Mouse (Mus musculus) MEL (cell line): ENCODE measurements at regions not wholly inside any gene's neighbourhood (a gene's known extent, or its start where the extent isn't known, plus 50 kb on each side); places are given as distances from the start of the nearest gene placed in this dataset.

Experiments used
- DNase-seq: peaks from one replicate; pipeline ENCODE4 v3.0.0; 2011; ENCODE audit warnings: low read depth, low spot score
- H3K27ac ChIP-seq: 2 replicates; pipeline ENCODE4 v1.5.1; 2012; ENCODE audit warnings: low read depth, mild to moderate bottlenecking, control low read depth, low read length, moderate library complexity; ENCODE audit not compliant: control insufficient read depth
- H3K27me3 ChIP-seq, 2 experiments: fragments of 150-350 bp in 1 of 2; sonication (generic) in 1 of 2; 2 replicates each; pipeline ENCODE4 v1.6.1; 2012; ENCODE audit warnings: low read length in 2 of 2, mild to moderate bottlenecking in 2 of 2, improper control_type of control experiment in 1 of 2, moderate library complexity in 1 of 2; ENCODE audit not compliant: insufficient read depth in 2 of 2, control insufficient read depth in 1 of 2
- H3K36me3 ChIP-seq, 2 experiments: 2 replicates each; pipeline ENCODE4 v1.6.1; 2012 to 2014; ENCODE audit warnings: low read length in 2 of 2, improper control_type of control experiment in 1 of 2, inconsistent platforms in 1 of 2, mild to moderate bottlenecking in 1 of 2; ENCODE audit not compliant: insufficient read depth in 2 of 2, control insufficient read depth in 1 of 2
- H3K4me1 ChIP-seq, 2 experiments: fragments of 150-350 bp in 1 of 2; sonication (generic) in 1 of 2; 2 replicates each; pipeline ENCODE4 v1.6.1; 2012; ENCODE audit warnings: low read length in 2 of 2, improper control_type of control experiment in 1 of 2, mild to moderate bottlenecking in 1 of 2; ENCODE audit not compliant: insufficient read depth in 2 of 2, control insufficient read depth in 1 of 2
- H3K4me3 ChIP-seq, 2 experiments: fragments of 150-350 bp in 1 of 2; sonication (generic) in 1 of 2; 2 replicates each; pipeline ENCODE4 v1.5.1; 2012; ENCODE audit warnings: low read depth in 2 of 2, low read length in 2 of 2, mild to moderate bottlenecking in 2 of 2, moderate library complexity in 2 of 2, control low read depth in 1 of 2, improper control_type of control experiment in 1 of 2; ENCODE audit not compliant: control insufficient read depth in 1 of 2, insufficient read depth in 1 of 2
- H3K79me2 ChIP-seq: 2 replicates; pipeline ENCODE4 v1.6.1; 2012; ENCODE audit warnings: mild to moderate bottlenecking, low read length, moderate library complexity; ENCODE audit not compliant: control insufficient read depth, poor library complexity, insufficient read depth
- H3K9ac ChIP-seq: 2 replicates; pipeline ENCODE4 v1.6.1; 2012; ENCODE audit warnings: low read depth, mild to moderate bottlenecking, control low read depth, low read length, moderate library complexity; ENCODE audit not compliant: control insufficient read depth, poor library complexity, severe bottlenecking
- H3K9me3 ChIP-seq: fragments of 150-350 bp; sonication (generic); replicated peaks from 2 replicates; pipeline ENCODE4 v1.6.1; 2012; ENCODE audit warnings: mild to moderate bottlenecking, low read length, improper control_type of control experiment, moderate library complexity; ENCODE audit not compliant: insufficient read depth
- BHLHE40 ChIP-seq: IDR thresholded peaks from 2 replicates; pipeline ENCODE4 v1.6.1; 2012; ENCODE audit warnings: low read depth, mild to moderate bottlenecking, inconsistent platforms, low read length, improper control_type of control experiment, borderline replicate concordance
- CHD1 ChIP-seq: IDR thresholded peaks from 2 replicates; pipeline ENCODE4 v1.6.1; 2012; ENCODE audit warnings: low read depth, mild to moderate bottlenecking, inconsistent platforms, low read length, improper control_type of control experiment
- CTCF ChIP-seq, 3 experiments: IDR thresholded peaks in 2 of 3; conservative IDR thresholded peaks in 1 of 3; 2 replicates each; pipeline ENCODE4 v1.5.1; 2011 to 2012; ENCODE audit warnings: low read length in 3 of 3, low read depth in 2 of 3, mild to moderate bottlenecking in 2 of 3, improper control_type of control experiment in 1 of 3, inconsistent platforms in 1 of 3, mixed read lengths in 1 of 3, moderate library complexity in 1 of 3; ENCODE audit not compliant: control insufficient read depth in 1 of 3, insufficient read depth in 1 of 3, poor library complexity in 1 of 3, severe bottlenecking in 1 of 3
- E2F4 ChIP-seq: IDR thresholded peaks from 2 replicates; pipeline ENCODE4 v1.6.1; 2011; ENCODE audit warnings: low read depth, low read length, improper control_type of control experiment, borderline replicate concordance
- EP300 ChIP-seq, 2 experiments: IDR thresholded peaks; 2 replicates each; pipeline ENCODE4 v1.6.1; 2011; ENCODE audit warnings: improper control_type of control experiment in 2 of 2, low read length in 2 of 2, low read depth in 1 of 2, mild to moderate bottlenecking in 1 of 2
- ETS1 ChIP-seq: IDR thresholded peaks from 2 replicates; pipeline ENCODE4 v1.6.1; 2012; ENCODE audit warnings: low read depth, mild to moderate bottlenecking, inconsistent platforms, low read length, improper control_type of control experiment, moderate library complexity
- GABPA ChIP-seq: IDR thresholded peaks from 2 replicates; pipeline ENCODE4 v1.6.1; 2012; ENCODE audit warnings: low read depth, mild to moderate bottlenecking, inconsistent platforms, low read length, improper control_type of control experiment, moderate library complexity
- GATA1 ChIP-seq: IDR thresholded peaks from 2 replicates; pipeline ENCODE4 v1.6.1; 2011; ENCODE audit warnings: low read depth, low read length, improper control_type of control experiment
- HCFC1 ChIP-seq: IDR thresholded peaks from 2 replicates; pipeline ENCODE4 v1.6.1; 2012; ENCODE audit warnings: low read depth, mild to moderate bottlenecking, inconsistent platforms, low read length, improper control_type of control experiment, moderate library complexity
- JUND ChIP-seq: IDR thresholded peaks from 2 replicates; pipeline ENCODE4 v1.6.1; 2011; ENCODE audit warnings: low read depth, mild to moderate bottlenecking, improper control_type of control experiment, low read length
- KAT2A ChIP-seq: conservative IDR thresholded peaks from 2 replicates; pipeline ENCODE4 v1.6.1; 2012; ENCODE audit warnings: low read depth, low read length, improper control_type of control experiment, inconsistent platforms
- MAFK ChIP-seq: IDR thresholded peaks from 2 replicates; pipeline ENCODE4 v1.6.1; 2011; ENCODE audit warnings: low read depth, mild to moderate bottlenecking, low read length, improper control_type of control experiment, borderline replicate concordance
- MAX ChIP-seq: IDR thresholded peaks from 2 replicates; pipeline ENCODE4 v1.6.1; 2011; ENCODE audit warnings: low read length, improper control_type of control experiment
- MEF2A ChIP-seq: IDR thresholded peaks from 2 replicates; pipeline ENCODE4 v1.6.1; 2014; ENCODE audit warnings: low read depth, mild to moderate bottlenecking, inconsistent platforms, low read length, improper control_type of control experiment; ENCODE audit not compliant: poor library complexity, insufficient replicate concordance, severe bottlenecking; ENCODE audit errors: extremely low read depth
- MYB ChIP-seq: IDR thresholded peaks from 2 replicates; pipeline ENCODE4 v1.6.1; 2011; ENCODE audit warnings: mild to moderate bottlenecking, low read depth, low read length, improper control_type of control experiment
- NELFE ChIP-seq: IDR thresholded peaks from 2 replicates; pipeline ENCODE4 v1.6.1; 2011; ENCODE audit warnings: low read depth, low read length, improper control_type of control experiment
- NRF1 ChIP-seq: IDR thresholded peaks from 2 replicates; pipeline ENCODE4 v1.6.1; 2014; ENCODE audit warnings: low read depth, mild to moderate bottlenecking, inconsistent platforms, low read length, improper control_type of control experiment, moderate library complexity; ENCODE audit not compliant: poor library complexity, insufficient read depth, severe bottlenecking
- POLR2A ChIP-seq, 2 experiments: IDR thresholded peaks; 2 replicates each; pipeline ENCODE4 v1.6.1; 2011 to 2012; ENCODE audit warnings: low read length in 2 of 2, mild to moderate bottlenecking in 2 of 2, control low read depth in 1 of 2, improper control_type of control experiment in 1 of 2, low read depth in 1 of 2, moderate library complexity in 1 of 2; ENCODE audit not compliant: control insufficient read depth in 1 of 2, insufficient read depth in 1 of 2, poor library complexity in 1 of 2
- POLR2AphosphoS2 ChIP-seq: IDR thresholded peaks from 2 replicates; pipeline ENCODE4 v1.6.1; 2011; ENCODE audit warnings: low read length, improper control_type of control experiment
- POLR2AphosphoS5 ChIP-seq: IDR thresholded peaks from 2 replicates; pipeline ENCODE4 v1.6.1; 2012; ENCODE audit warnings: low read depth, borderline replicate concordance, mild to moderate bottlenecking, inconsistent platforms, low read length, moderate library complexity, mixed read lengths
- RAD21 ChIP-seq: IDR thresholded peaks from 2 replicates; pipeline ENCODE4 v1.6.1; 2011; ENCODE audit warnings: mild to moderate bottlenecking, low read depth, low read length, improper control_type of control experiment
- SIN3A ChIP-seq: IDR thresholded peaks from 2 replicates; pipeline ENCODE4 v1.6.1; 2012; ENCODE audit warnings: low read length, improper control_type of control experiment, inconsistent platforms
- SMC3 ChIP-seq: IDR thresholded peaks from 2 replicates; pipeline ENCODE4 v1.6.1; 2011; ENCODE audit warnings: low read depth, low read length, improper control_type of control experiment
- TBP ChIP-seq: IDR thresholded peaks from 2 replicates; pipeline ENCODE4 v1.8.0; 2011; ENCODE audit warnings: low read depth, low read length, improper control_type of control experiment
- UBTF ChIP-seq: IDR thresholded peaks from 2 replicates; pipeline ENCODE4 v1.6.1; 2012; ENCODE audit warnings: low read depth, mild to moderate bottlenecking, inconsistent platforms, low read length, improper control_type of control experiment, moderate library complexity, borderline replicate concordance; ENCODE audit not compliant: insufficient read depth
- USF1 ChIP-seq: IDR thresholded peaks from 2 replicates; pipeline ENCODE4 v1.6.1; 2014; ENCODE audit warnings: low read depth, mild to moderate bottlenecking, inconsistent platforms, low read length, improper control_type of control experiment, moderate library complexity
- USF2 ChIP-seq, 2 experiments: IDR thresholded peaks; 2 replicates each; pipeline ENCODE4 v1.6.1; 2011 to 2012; ENCODE audit warnings: improper control_type of control experiment in 2 of 2, low read length in 2 of 2, borderline replicate concordance in 1 of 2, inconsistent platforms in 1 of 2, low read depth in 1 of 2, mild to moderate bottlenecking in 1 of 2; ENCODE audit not compliant: insufficient read depth in 1 of 2
- ZC3H11A ChIP-seq: IDR thresholded peaks from 2 replicates; pipeline ENCODE4 v1.6.1; 2012; ENCODE audit warnings: low read depth, mild to moderate bottlenecking, inconsistent platforms, low read length, improper control_type of control experiment
- ZMIZ1 ChIP-seq: IDR thresholded peaks from 2 replicates; pipeline ENCODE4 v1.6.1; 2012; ENCODE audit warnings: low read depth, mild to moderate bottlenecking, inconsistent platforms, low read length, improper control_type of control experiment, moderate library complexity
- ZNF384 ChIP-seq: IDR thresholded peaks from 2 replicates; pipeline ENCODE4 v1.6.1; 2012; ENCODE audit warnings: low read depth, mild to moderate bottlenecking, inconsistent platforms, low read length, improper control_type of control experiment

DNA sequence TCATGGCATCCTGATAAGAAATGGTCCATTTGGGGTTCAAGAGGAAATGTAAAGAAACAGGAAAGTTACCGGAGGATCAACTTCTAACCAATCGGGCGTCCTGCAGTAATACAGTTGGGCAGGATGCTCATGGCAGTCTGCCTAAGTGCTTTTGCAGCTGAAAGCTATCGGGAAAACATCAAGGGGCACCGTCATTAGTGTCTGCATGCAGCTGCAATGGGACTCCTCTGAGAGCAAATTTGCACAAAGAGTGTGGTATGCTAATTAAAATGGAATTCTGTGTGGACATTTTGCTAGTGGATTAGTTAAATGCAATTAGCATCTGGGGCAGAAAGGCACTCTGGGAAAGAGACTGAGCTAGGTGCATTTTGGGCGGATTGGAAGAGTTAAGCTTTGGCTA lies 160.3 kb downstream of the Utp18 start:
- no peak for TF ChIP-seq NRF1
- TF ChIP-seq JUND: no peak
- TF ChIP-seq EP300 (IDR thresholded peaks at IDR 0.05; ENCODE audit: low read depth in 1 of 2, low read length in 2 of 2): no peak
- no peak for TF ChIP-seq CTCF (IDR thresholded peaks at IDR 0.05 in 2 of 3, conservative IDR thresholded peaks at IDR 0.05 in 1 of 3; ENCODE audit: control insufficient read depth in 1 of 3, insufficient read depth in 1 of 3, low read depth in 2 of 3, low read length in 3 of 3, poor library complexity in 1 of 3, severe bottlenecking in 1 of 3)
- no peak for TF ChIP-seq CHD1
- no peak for TF ChIP-seq TBP
- TF ChIP-seq ZNF384: no peak
- TF ChIP-seq UBTF: no peak
- no peak for TF ChIP-seq MEF2A
- no peak for TF ChIP-seq RAD21
- no peak for TF ChIP-seq POLR2AphosphoS2
- no peak for TF ChIP-seq USF2 (IDR thresholded peaks at IDR 0.05; ENCODE audit: borderline replicate concordance in 1 of 2, insufficient read depth in 1 of 2, low read depth in 1 of 2, low read length in 2 of 2)
- no peak for TF ChIP-seq KAT2A
- no peak for TF ChIP-seq ZMIZ1
- TF ChIP-seq MAFK: no peak
- no peak for TF ChIP-seq SMC3
- TF ChIP-seq NELFE: no peak
- no peak for TF ChIP-seq HCFC1
- no peak for TF ChIP-seq BHLHE40
- TF ChIP-seq MYB: no peak
- H3K27ac ChIP-seq: no peak overlapping the region
- H3K4me1 ChIP-seq: no peaks in the 10 kb centered on the region
- H3K9ac ChIP-seq: no peak overlapping the region
- no peaks in the 10 kb centered on the region for H3K9me3 ChIP-seq
- H3K36me3 ChIP-seq: no peaks in the 10 kb centered on the region
- H3K79me2 ChIP-seq: no peaks in the 10 kb centered on the region
- H3K4me3 ChIP-seq: no peak overlapping the region
- DNase-seq: no peak
- no peaks in the 10 kb centered on the region for H3K27me3 ChIP-seq

DNA sequence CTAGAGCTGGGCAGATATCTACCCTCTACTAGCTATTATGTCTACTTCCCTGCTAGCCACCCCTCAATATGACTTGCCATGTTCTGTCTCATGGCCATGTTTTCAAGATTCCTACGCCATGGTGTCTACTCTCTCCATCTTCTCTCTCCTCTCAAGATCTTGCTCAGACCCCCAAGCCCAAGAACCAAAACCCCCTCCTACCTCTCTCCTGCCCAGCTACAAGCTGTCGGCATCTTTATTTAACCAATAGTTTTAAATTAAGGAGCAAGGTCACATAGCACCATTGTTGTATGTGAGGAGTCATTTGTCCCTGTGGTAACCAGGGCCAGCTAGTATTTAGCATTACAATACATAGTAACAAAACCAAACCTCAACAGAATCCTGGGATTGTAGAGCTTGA lies 166.4 kb downstream of the Utp18 start:
- DNase-seq: no peak

More for the DNA sequence above, 166.4 kb downstream of the Utp18 start:
- no peaks in the 10 kb centered on the region for H3K36me3 ChIP-seq
- H3K27me3 ChIP-seq: no peaks in the 10 kb centered on the region
- no peak overlapping the region for H3K4me3 ChIP-seq
- no peak overlapping the region for H3K9ac ChIP-seq
- H3K79me2 ChIP-seq: no peaks in the 10 kb centered on the region
- no peak overlapping the region for H3K27ac ChIP-seq
- TF ChIP-seq HCFC1: no peak
- no peak for TF ChIP-seq EP300 (IDR thresholded peaks at IDR 0.05; ENCODE audit: low read depth in 1 of 2, low read length in 2 of 2)
- TF ChIP-seq POLR2AphosphoS5: no peak
- no peak for TF ChIP-seq E2F4
- no peak for TF ChIP-seq MAX
- no peak for TF ChIP-seq ZC3H11A
- no peak for TF ChIP-seq GATA1
- no peak for TF ChIP-seq GABPA
- no peak for TF ChIP-seq ZMIZ1
- TF ChIP-seq ETS1: no peak
- TF ChIP-seq USF1: no peak
- TF ChIP-seq JUND: no peak
- no peak for TF ChIP-seq POLR2A (IDR thresholded peaks at IDR 0.05; ENCODE audit: control insufficient read depth in 1 of 2, insufficient read depth in 1 of 2, low read depth in 1 of 2, low read length in 2 of 2, poor library complexity in 1 of 2)
- TF ChIP-seq SIN3A: no peak
- TF ChIP-seq BHLHE40: no peak
- TF ChIP-seq, all 39 proteins: peak for 0
- Histone ChIP-seq H3K4me1 (no peaks in the 10 kb centered on the region), H3K9me3 (no peaks in the 10 kb centered on the region)
